Mouse (Mus musculus): ENCODE data around the gene Igf2bp2. TPM values are rescaled to one million over a fixed set of nuclear protein-coding genes. Genes with fewer than 3 reads are reported as not detected.

Gene Igf2bp2
- polyA plus RNA-seq, 1 experiment: not detected

- Histone ChIP-seq H3K4me3 (ENCODE audit: insufficient read depth, low read depth, low read length) (no peak overlapping the region), H3K27ac (ENCODE audit: insufficient read depth, low read depth, low read length) (no peak overlapping the region), H3K4me1 (ENCODE audit: control insufficient read depth, insufficient read depth, low read length) (peaks cover 6% of the 10 kb centered on the region)
- WGBS: 85% methylated on average over 5 of the region's 5 CpGs
- no peak for TF ChIP-seq POLR2A (IDR thresholded peaks at IDR 0.05; ENCODE audit: insufficient read depth, low read depth, low read length)
Observed at GRCm38 (mm10) chr16:22136198-22136597, 26.9 kb downstream of the Igf2bp2 start.

DNA sequence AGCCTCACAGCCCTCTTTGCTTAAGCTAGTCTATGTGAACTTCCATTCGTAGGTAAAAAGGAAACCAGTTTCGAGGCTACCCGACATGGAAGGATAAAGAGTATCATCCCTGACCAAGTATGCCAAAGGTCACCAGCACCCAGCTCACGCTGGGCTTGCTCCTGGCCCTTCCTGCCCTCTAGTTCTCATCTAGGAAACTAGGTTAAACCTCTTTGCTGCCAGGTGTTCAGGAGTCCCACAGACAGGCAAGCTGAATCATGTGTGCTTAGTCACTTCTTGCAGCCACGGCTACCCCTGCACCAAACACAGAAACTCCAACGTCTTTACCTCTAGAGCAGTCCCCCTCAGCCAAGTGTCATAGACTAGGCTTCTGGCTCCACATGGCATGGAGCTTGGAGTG, 31.8 kb downstream of the Igf2bp2 start:
- Histone ChIP-seq H3K4me1 (ENCODE audit: control insufficient read depth, insufficient read depth, low read length) (peaks cover 6% of the 10 kb centered on the region), H3K27ac (ENCODE audit: insufficient read depth, low read depth, low read length) (no peak overlapping the region), H3K4me3 (ENCODE audit: insufficient read depth, low read depth, low read length) (no peak overlapping the region)
- no peak for TF ChIP-seq CTCF (IDR thresholded peaks at IDR 0.05; ENCODE audit: insufficient read depth, low read depth, low read length)
- TF ChIP-seq POLR2A (IDR thresholded peaks at IDR 0.05; ENCODE audit: insufficient read depth, low read depth, low read length): no peak
- WGBS: 68% methylated on average over 6 of the region's 6 CpGs

GRCm38 (mm10) chr16:22129511-22129910, 33.6 kb downstream of the Igf2bp2 start:
- TF ChIP-seq POLR2A (IDR thresholded peaks at IDR 0.05; ENCODE audit: insufficient read depth, low read depth, low read length) (no peak), CTCF (IDR thresholded peaks at IDR 0.05; ENCODE audit: insufficient read depth, low read depth, low read length) (no peak)
- WGBS: 90% methylated on average over 7 of the region's 7 CpGs
- Histone ChIP-seq H3K27ac (ENCODE audit: insufficient read depth, low read depth, low read length) (no peak overlapping the region), H3K4me3 (ENCODE audit: insufficient read depth, low read depth, low read length) (no peak overlapping the region), H3K4me1 (ENCODE audit: control insufficient read depth, insufficient read depth, low read length) (peaks cover 6% of the 10 kb centered on the region)

DNA sequence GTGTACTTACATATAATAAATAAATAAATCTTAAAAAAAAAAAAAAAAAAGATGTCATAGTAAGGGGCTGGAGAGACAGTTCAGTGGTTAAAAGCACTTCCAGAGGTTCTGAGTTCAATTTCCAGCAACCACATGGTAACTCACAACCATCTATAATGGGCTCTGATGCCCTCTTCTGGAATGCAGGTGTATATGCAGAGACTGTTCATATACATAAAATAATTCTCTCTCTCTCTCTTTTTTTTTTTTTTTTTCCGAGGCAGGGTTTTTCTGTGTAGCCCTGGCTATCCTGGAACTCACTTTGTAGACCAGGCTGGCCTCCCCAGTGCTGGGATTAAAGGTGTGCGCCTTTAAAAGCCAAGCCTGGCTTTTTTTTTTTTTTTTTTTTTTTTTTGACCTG, 34.5 kb downstream of the Igf2bp2 start:
- WGBS: 91% methylated on average over 2 of the region's 2 CpGs
- Histone ChIP-seq H3K4me1 (ENCODE audit: control insufficient read depth, insufficient read depth, low read length) (peaks cover 6% of the 10 kb centered on the region), H3K27ac (ENCODE audit: insufficient read depth, low read depth, low read length) (no peak overlapping the region), H3K4me3 (ENCODE audit: insufficient read depth, low read depth, low read length) (no peak overlapping the region)
- no peak for TF ChIP-seq CTCF (IDR thresholded peaks at IDR 0.05; ENCODE audit: insufficient read depth, low read depth, low read length)
- no peak for TF ChIP-seq POLR2A (IDR thresholded peaks at IDR 0.05; ENCODE audit: insufficient read depth, low read depth, low read length)

- H3K4me1 ChIP-seq (ENCODE audit: control insufficient read depth, insufficient read depth, low read length): peaks cover 5% of the 10 kb centered on the region
- WGBS: 93% methylated on average over 5 of the region's 5 CpGs
- TF ChIP-seq CTCF (IDR thresholded peaks at IDR 0.05; ENCODE audit: insufficient read depth, low read depth, low read length) (no peak), POLR2A (IDR thresholded peaks at IDR 0.05; ENCODE audit: insufficient read depth, low read depth, low read length) (no peak)
- H3K4me3 ChIP-seq (ENCODE audit: insufficient read depth, low read depth, low read length): no peak overlapping the region
- no peak overlapping the region for H3K27ac ChIP-seq (ENCODE audit: insufficient read depth, low read depth, low read length)
Observed at GRCm38 (mm10) chr16:22127806-22128205, 35.3 kb downstream of the Igf2bp2 start.

- TF ChIP-seq POLR2A (IDR thresholded peaks at IDR 0.05; ENCODE audit: insufficient read depth, low read depth, low read length) (no peak), CTCF (IDR thresholded peaks at IDR 0.05; ENCODE audit: insufficient read depth, low read depth, low read length) (no peak)
- Histone ChIP-seq H3K4me3 (ENCODE audit: insufficient read depth, low read depth, low read length) (no peak overlapping the region), H3K4me1 (ENCODE audit: control insufficient read depth, insufficient read depth, low read length) (peaks cover 5% of the 10 kb centered on the region), H3K27ac (ENCODE audit: insufficient read depth, low read depth, low read length) (no peak overlapping the region)
- 96% methylated on average over 4 of the region's 4 CpGs for WGBS
Observed at GRCm38 (mm10) chr16:22126936-22127335, 36.2 kb downstream of the Igf2bp2 start.

GRCm38 (mm10) chr16:22124325-22124918, 38.7 kb downstream of the Igf2bp2 start:
- Histone ChIP-seq H3K4me1 (ENCODE audit: control insufficient read depth, insufficient read depth, low read length) (peaks cover 6% of the 10 kb centered on the region), H3K27ac (ENCODE audit: insufficient read depth, low read depth, low read length) (no peak overlapping the region), H3K4me3 (ENCODE audit: insufficient read depth, low read depth, low read length) (no peak overlapping the region)
- TF ChIP-seq POLR2A (IDR thresholded peaks at IDR 0.05; ENCODE audit: insufficient read depth, low read depth, low read length) (no peak), CTCF (IDR thresholded peaks at IDR 0.05; ENCODE audit: insufficient read depth, low read depth, low read length) (no peak)
- 77% methylated on average over 7 of the region's 7 CpGs for WGBS

GRCm38 (mm10) chr16:22123658-22124057, 39.4 kb downstream of the Igf2bp2 start:
- 31% methylated on average over 5 of the region's 5 CpGs for WGBS
- H3K4me3 ChIP-seq (ENCODE audit: insufficient read depth, low read depth, low read length): no peak overlapping the region

DNA sequence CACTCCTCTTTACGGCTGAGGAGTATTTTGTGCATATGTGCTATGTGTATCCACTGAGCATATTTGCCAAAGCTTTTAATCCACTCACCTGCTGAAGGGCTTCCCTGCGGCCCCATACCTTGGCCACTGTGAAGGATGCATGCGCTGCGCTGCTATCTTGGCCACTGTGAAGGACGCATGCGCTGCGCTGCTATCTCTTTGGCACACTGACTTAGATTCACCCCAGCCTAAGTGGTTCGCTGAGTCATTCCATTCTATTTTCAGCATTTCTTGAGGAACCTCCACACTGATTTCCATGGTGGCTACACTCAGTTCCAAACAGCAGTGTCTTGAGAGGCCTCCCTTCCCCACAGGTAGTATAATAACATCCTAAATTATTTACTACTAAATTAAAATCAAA, 42.0 kb downstream of the Igf2bp2 start:
- WGBS: 40% methylated on average over 8 of the region's 8 CpGs
- no peak for TF ChIP-seq POLR2A (IDR thresholded peaks at IDR 0.05; ENCODE audit: insufficient read depth, low read depth, low read length)
- TF ChIP-seq CTCF (IDR thresholded peaks at IDR 0.05; ENCODE audit: insufficient read depth, low read depth, low read length): no peak
- no peak overlapping the region for H3K4me3 ChIP-seq (ENCODE audit: insufficient read depth, low read depth, low read length)
- H3K4me1 ChIP-seq (ENCODE audit: control insufficient read depth, insufficient read depth, low read length): peaks cover 7% of the 10 kb centered on the region
- peak overlapping the region; percentile 12; the same call in 1 of the 2 replicates for H3K27ac ChIP-seq (ENCODE audit: insufficient read depth, low read depth, low read length)

More at GRCm38 (mm10) chr16:22123658-22124057, 39.4 kb downstream of the Igf2bp2 start:
- H3K4me1 ChIP-seq (ENCODE audit: control insufficient read depth, insufficient read depth, low read length): peaks cover 7% of the 10 kb centered on the region
- 0 out of 2 replicates have a peak, but pooled peaks have one; percentile 34 for TF ChIP-seq CTCF (IDR thresholded peaks at IDR 0.05; ENCODE audit: insufficient read depth, low read depth, low read length)
- TF ChIP-seq POLR2A (IDR thresholded peaks at IDR 0.05; ENCODE audit: insufficient read depth, low read depth, low read length): no peak
- H3K27ac ChIP-seq (ENCODE audit: insufficient read depth, low read depth, low read length): no peak overlapping the region

Measured in olfactory bulb, adult 2 months (tissue).